Mouse (Mus musculus) B cell, adult (primary cell): ENCODE data around the gene Mkks. TPM values are rescaled to one million over a fixed set of nuclear protein-coding genes. Genes with fewer than 3 reads are reported as not detected.

Experiments
- total RNA-seq: library from RNA; stranded (reverse); gene quantifications from 4 replicates; pipeline ENCODE4 v1.2.4, GENCODE M21; 2023; ENCODE audit not compliant: inconsistent age

Gene Mkks
- 4.6 to 10.4 TPM (median 6.8 TPM) in 4 replicates for total RNA-seq

DNA sequence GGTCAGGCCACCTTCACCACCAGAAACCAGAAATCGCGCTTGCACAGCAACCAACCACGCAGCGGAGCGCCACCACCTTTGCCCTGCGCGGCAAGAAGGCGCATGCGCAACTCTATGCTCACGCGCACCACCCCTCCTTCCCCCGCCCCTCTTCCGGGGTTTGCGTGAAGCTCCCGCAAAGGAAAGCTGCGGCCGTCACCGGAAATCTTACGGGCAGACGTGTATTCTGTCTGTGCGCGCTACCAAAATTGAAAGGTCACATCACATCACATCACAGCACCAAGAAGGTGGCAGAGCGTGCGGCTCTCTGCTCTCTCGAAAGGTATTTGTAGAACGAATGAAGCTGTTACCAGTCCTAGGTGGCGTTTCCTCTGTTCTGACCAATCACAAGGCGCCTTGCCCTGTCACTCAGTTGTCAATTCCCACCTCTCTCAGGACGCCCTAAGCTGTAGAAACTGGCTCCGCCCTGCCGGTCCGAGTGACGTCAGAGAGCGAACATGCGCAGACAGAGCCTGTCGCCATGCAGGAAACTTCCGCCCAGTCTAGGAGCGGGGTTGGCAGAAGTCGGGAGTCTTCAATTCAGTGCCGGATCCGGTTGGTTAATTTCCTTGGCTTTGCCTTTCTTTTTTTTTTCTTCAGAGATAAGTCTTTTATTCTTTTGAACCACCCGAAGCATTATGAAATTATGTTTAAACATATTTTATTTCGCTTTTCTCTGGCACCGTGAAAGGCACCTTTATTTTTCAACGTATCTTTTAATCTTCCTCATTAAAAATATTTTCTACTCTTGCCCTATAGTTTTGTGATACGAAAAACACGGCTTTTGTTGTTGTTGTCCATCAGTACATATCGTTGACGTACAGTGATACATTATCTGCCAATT is at the start of gene Mkks, which contains the start of the genes Slx4ip and AL731706.1:
Gene Mkks, minus strand, starts transcription at position 322 of the 883 bp plus-strand sequence.
Gene Slx4ip, plus strand, starts transcription at position 151 of the 883 bp plus-strand sequence.
Gene AL731706.1, minus strand, starts transcription at position 322 of the 883 bp plus-strand sequence.

DNA sequence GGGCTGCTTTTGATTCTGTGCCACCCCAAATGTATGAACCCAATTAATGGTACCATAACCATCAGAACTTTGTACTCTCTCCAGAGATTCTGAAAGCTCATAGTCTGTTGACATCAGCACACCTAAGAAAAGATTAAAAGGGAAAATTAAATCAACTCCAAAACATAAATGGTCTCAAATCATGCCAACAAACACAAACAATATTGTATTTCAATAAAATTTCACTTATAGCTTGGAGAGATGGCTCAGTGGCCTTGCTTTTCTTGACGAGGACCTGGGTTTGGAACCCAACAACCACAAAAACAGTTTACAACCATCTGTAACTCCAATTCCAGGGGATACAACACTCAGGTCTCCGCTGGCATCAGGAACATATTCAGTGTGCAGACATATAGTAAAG is 5.6 kb downstream of the Mkks start, which contains the start of gene AL731706.2:
Gene AL731706.2, minus strand, starts transcription at position 101 of the 400 bp plus-strand sequence.

Other genes with a start within 250 kb of the Mkks start
- gene Snap25, start 177.9 kb downstream of the Mkks start, total RNA-seq = not detected in 4 replicates
- 10.7 TPM in 1 of 4 replicates, not detected in the others for gene AL731706.2, start 5.7 kb downstream of the Mkks start, total RNA-seq
- 7.1 to 9.5 TPM (median 8.1 TPM) in 4 replicates for gene Slx4ip, start 171 bp downstream of the Mkks start, total RNA-seq
- gene AL731706.1, start within 50 bp of the Mkks start, total RNA-seq = 4.0 to 10.5 TPM (median 7.4 TPM) in 4 replicates
- not detected in 4 replicates for gene Jag1, start 225.3 kb upstream of the Mkks start, total RNA-seq